Mouse (Mus musculus) limb, embryonic 11.5 days (tissue): Measurements from ENCODE around the gene Cyp3a44. TPM values are rescaled to one million over a fixed set of nuclear protein-coding genes. Genes with fewer than 3 reads are reported as not detected.
"Not testable (repeated sequence)": the region's sequence is repeated elsewhere in the genome, so short reads cannot be mapped to it uniquely, and the experiment has no call there.

Experiments
- ATAC-seq: fragments of 200-750 bp; cut with Nextera tagmentation; 2 replicates; pipeline ENCODE4 v1.8.0; 2017; ENCODE audit warnings: low read depth; ENCODE audit not compliant: insufficient number of reproducible peaks, low FRiP score, low TSS enrichment
- DNase-seq: peaks from one replicate; pipeline ENCODE4 v3.0.0-alpha.2; 2015; ENCODE audit warnings: low spot score
- H3K27ac ChIP-seq: fragments of 300-500 bp; sonication (generic); replicated peaks from 2 replicates; pipeline ENCODE4 v1.5.1; 2014; ENCODE audit warnings: low read depth, mild to moderate bottlenecking, low read length
- H3K27me3 ChIP-seq: fragments of 300-500 bp; sonication (generic); 2 replicates; pipeline ENCODE4 v1.6.1; 2014; ENCODE audit warnings: mild to moderate bottlenecking, low read length, mixed read lengths; ENCODE audit not compliant: control insufficient read depth, insufficient read depth
- H3K36me3 ChIP-seq: fragments of 300-500 bp; sonication (generic); 2 replicates; pipeline ENCODE4 v1.6.1; 2014; ENCODE audit warnings: mild to moderate bottlenecking, low read length, moderate library complexity, mixed read lengths; ENCODE audit not compliant: control insufficient read depth, insufficient read depth
- H3K4me1 ChIP-seq: fragments of 300-500 bp; sonication (generic); 2 replicates; pipeline ENCODE4 v1.6.1; 2014; ENCODE audit warnings: low read length, mixed read lengths; ENCODE audit not compliant: control insufficient read depth, insufficient read depth
- H3K4me2 ChIP-seq: fragments of 300-500 bp; sonication (generic); 2 replicates; pipeline ENCODE4 v1.6.1; 2014; ENCODE audit warnings: low read depth, mild to moderate bottlenecking, moderate library complexity; ENCODE audit not compliant: severe bottlenecking
- H3K4me3 ChIP-seq: fragments of 300-500 bp; sonication (generic); 2 replicates; pipeline ENCODE4 v1.5.1; 2014; ENCODE audit warnings: low read depth, low read length
- H3K9ac ChIP-seq: fragments of 300-500 bp; sonication (generic); 2 replicates; pipeline ENCODE4 v1.6.1; 2014; ENCODE audit warnings: mild to moderate bottlenecking, low read length
- H3K9me3 ChIP-seq: fragments of 300-500 bp; sonication (generic); 2 replicates; pipeline ENCODE4 v1.6.1; 2016; ENCODE audit warnings: low read length; ENCODE audit not compliant: control insufficient read depth
- WGBS: fragments of 180-500 bp; shearing (Covaris S2); extraction: QIAGEN DNeasy Blood & Tissue Kit; methylation state at CpG from one replicate; pipeline ENCODE4 v1.1.7; 2014; 5-methylcytosine and 5-hydroxymethylcytosine counted together
- polyA plus RNA-seq: library from polyadenylated mRNA; unstranded; fragments of >200 nt; fragmentation: Nextera tagmentation; extraction: Ambion mirVana; gene quantifications from 2 replicates; pipeline ENCODE4 v1.2.1, GENCODE M21; 2014

Cyp3a44 gene
- polyA plus RNA-seq: not detected in 2 replicates

DNA sequence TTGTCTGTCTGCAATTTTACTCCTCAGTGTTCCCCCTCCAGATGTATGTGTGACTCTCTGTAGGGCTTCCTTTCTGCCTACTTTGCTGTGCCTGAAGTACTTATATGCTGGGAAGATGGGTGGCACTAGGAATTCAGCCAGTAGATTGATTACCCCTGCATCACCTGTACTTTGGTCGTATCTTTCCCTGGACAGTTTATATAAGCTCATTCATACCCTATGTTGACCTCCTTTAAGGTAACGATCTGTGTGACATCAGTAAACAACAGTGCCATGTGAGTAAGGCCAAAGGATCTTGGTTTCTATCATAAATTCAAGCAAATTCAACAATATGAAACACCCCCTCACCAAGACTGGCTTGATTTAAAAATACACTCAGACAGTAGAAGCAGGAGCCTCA lies at the start of gene Cyp3a44:
TSS of gene Cyp3a44 (minus strand) at position 79 of the 400 bp plus-strand sequence.
- ATAC-seq, H3K27ac ChIP-seq, H3K36me3 ChIP-seq, H3K9me3 ChIP-seq, H3K4me1 ChIP-seq, H3K9ac ChIP-seq, H3K4me3 ChIP-seq, H3K4me2 ChIP-seq, DNase-seq, H3K27me3 ChIP-seq: not testable (repeated sequence)
- 66% methylated on average over 2 of the region's 2 CpGs for WGBS

DNA sequence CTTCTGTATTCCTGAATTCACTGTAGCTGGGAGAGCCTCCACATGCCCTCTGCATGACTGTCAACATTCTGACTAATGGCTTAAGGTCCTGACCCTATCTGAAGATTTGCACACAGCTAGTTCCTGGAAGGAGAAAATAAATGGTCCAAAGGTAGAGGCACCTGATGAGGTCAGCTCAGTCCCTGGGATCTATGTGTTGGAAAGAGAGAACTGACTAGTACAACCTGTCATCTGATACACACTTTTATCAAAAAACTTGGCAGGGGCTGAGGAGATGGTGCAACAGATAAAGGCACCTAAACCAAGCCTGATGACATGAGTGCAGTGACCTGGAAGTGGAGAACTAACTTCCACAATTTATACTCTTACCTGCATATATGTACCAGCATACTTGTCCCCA lies 5.4 kb downstream of the Cyp3a44 start:
- H3K36me3 ChIP-seq, DNase-seq, H3K27me3 ChIP-seq, H3K9ac ChIP-seq, H3K27ac ChIP-seq, H3K4me1 ChIP-seq, ATAC-seq, H3K9me3 ChIP-seq, H3K4me2 ChIP-seq, H3K4me3 ChIP-seq: not testable (repeated sequence)

GRCm38 (mm10) chr5:145793232-145793631 lies 12.4 kb downstream of the Cyp3a44 start:
- not testable (repeated sequence) for H3K27me3 ChIP-seq, H3K36me3 ChIP-seq, H3K27ac ChIP-seq, ATAC-seq, H3K9me3 ChIP-seq, H3K4me1 ChIP-seq, DNase-seq, H3K4me3 ChIP-seq, H3K4me2 ChIP-seq, H3K9ac ChIP-seq

DNA sequence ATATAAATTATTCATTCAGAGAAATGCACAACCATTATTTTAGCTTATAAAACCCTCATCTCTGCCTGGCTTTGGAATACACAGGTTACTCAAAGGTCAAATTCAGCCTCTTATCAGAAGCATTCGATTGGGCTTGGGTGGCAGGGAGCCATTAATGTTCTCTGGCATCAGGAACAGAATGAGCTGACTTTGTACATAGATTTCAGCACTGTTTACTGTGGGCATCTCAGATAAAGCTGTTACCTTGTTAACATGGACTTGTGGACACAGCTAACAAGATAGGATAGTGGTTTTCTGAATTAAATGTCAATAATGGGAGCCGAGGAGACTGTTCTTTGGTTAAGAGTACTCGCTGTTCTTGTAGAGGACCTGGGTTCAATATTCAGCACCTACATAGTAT lies 68.2 kb downstream of the Cyp3a44 start:
- not testable (repeated sequence) for H3K4me3 ChIP-seq, H3K4me1 ChIP-seq, H3K9me3 ChIP-seq, ATAC-seq, H3K27ac ChIP-seq, H3K9ac ChIP-seq, H3K36me3 ChIP-seq, DNase-seq, H3K27me3 ChIP-seq, H3K4me2 ChIP-seq
- WGBS: 80% methylated on average over 3 of the region's 3 CpGs

Other genes starting within 250 kb of the Cyp3a44 start
- gene Cyp3a41b, start 221.1 kb downstream of the Cyp3a44 start, polyA plus RNA-seq: not detected in 2 replicates
- not detected in 2 replicates for gene Cyp3a41a, start 85.7 kb downstream of the Cyp3a44 start, polyA plus RNA-seq
- gene Cyp3a11, start 74.1 kb upstream of the Cyp3a44 start, polyA plus RNA-seq: not detected in 2 replicates
- not detected in 2 replicates for gene Cyp3a25, start 203.7 kb upstream of the Cyp3a44 start, polyA plus RNA-seq